Mouse (Mus musculus) intestine, embryonic 16.5 days (tissue): ENCODE results near the gene Gm21994. TPM values are rescaled to one million over a fixed set of nuclear protein-coding genes. Genes with fewer than 3 reads are reported as not detected.
"Not testable (repeated sequence)": the region's sequence is repeated elsewhere in the genome, so short reads cannot be mapped to it uniquely, and the experiment has no call there.

Source experiments
- ATAC-seq: fragments of 200-750 bp; cut with Nextera tagmentation; 2 replicates; pipeline ENCODE4 v1.8.0; 2017; ENCODE audit warnings: moderate TSS enrichment, moderate library complexity
- H3K27ac ChIP-seq: fragments of 300-500 bp; sonication (generic); 2 replicates; pipeline ENCODE4 v1.5.1; 2014; ENCODE audit warnings: mild to moderate bottlenecking, low read length
- H3K27me3 ChIP-seq: fragments of 300-500 bp; sonication (generic); replicated peaks from 2 replicates; pipeline ENCODE4 v1.6.1; 2014; ENCODE audit warnings: low read length, control low read depth, mixed read lengths; ENCODE audit not compliant: control insufficient read depth, insufficient read depth
- H3K36me3 ChIP-seq: fragments of 300-500 bp; sonication (generic); 2 replicates; pipeline ENCODE4 v1.6.1; 2014; ENCODE audit warnings: low read length, control low read depth; ENCODE audit not compliant: control insufficient read depth, insufficient read depth
- H3K4me1 ChIP-seq: fragments of 300-500 bp; sonication (generic); 2 replicates; pipeline ENCODE4 v1.6.1; 2014; ENCODE audit warnings: low read length, control low read depth, mixed read lengths; ENCODE audit not compliant: control insufficient read depth, insufficient read depth
- H3K4me2 ChIP-seq: fragments of 300-500 bp; sonication (generic); 2 replicates; pipeline ENCODE4 v1.6.1; 2014; ENCODE audit warnings: low read depth, low read length, control low read depth
- H3K4me3 ChIP-seq: fragments of 300-500 bp; sonication (generic); 2 replicates; pipeline ENCODE4 v1.5.1; 2014; ENCODE audit warnings: mild to moderate bottlenecking, low read length
- H3K9ac ChIP-seq: fragments of 300-500 bp; sonication (generic); 2 replicates; pipeline ENCODE4 v1.6.1; 2014; ENCODE audit warnings: low read depth, low read length
- H3K9me3 ChIP-seq: fragments of 300-500 bp; sonication (generic); 2 replicates; pipeline ENCODE4 v1.6.1; 2016; ENCODE audit warnings: low read length, control low read depth; ENCODE audit not compliant: control insufficient read depth
- WGBS: fragments of 180-500 bp; shearing (Covaris S2); extraction: QIAGEN DNeasy Blood & Tissue Kit; methylation state at CpG from one replicate; pipeline ENCODE4 v1.1.7; 2014; 5-methylcytosine and 5-hydroxymethylcytosine counted together
- polyA plus RNA-seq: library from polyadenylated mRNA; unstranded; fragments of >200 nt; fragmentation: Nextera tagmentation; extraction: Ambion mirVana; gene quantifications from 2 replicates; pipeline ENCODE4 v1.2.1, GENCODE M21; 2015

Gm21994 gene
- 3.0 and 3.4 TPM in 2 replicates for polyA plus RNA-seq

DNA sequence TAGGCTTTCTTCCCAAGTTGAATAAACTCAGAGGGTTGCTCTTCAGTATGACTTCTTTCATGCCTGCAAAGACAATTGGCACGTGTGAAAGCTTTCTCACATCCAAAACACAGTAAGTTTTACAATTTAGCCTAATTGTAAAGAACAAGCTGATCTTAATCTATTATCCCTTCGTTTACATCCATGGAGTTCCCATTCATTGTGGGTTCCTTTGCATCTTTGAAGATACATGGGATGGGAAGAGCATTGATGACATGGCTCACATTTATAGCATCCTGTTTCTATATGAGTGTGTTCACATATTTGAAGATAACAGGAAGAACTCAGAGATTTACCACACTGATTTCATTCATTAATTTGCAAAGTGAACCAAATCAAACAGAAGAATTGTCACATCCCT is at the start of gene Gm21994:
Gene Gm21994, minus strand, starts transcription at position 101 of the 400 bp plus-strand sequence.
- H3K4me3 ChIP-seq, ATAC-seq, H3K4me1 ChIP-seq, H3K27me3 ChIP-seq, H3K4me2 ChIP-seq, H3K9me3 ChIP-seq, H3K9ac ChIP-seq, H3K36me3 ChIP-seq, H3K27ac ChIP-seq: not testable (repeated sequence)
- WGBS = 61% methylated on average over 2 of the region's 2 CpGs

DNA sequence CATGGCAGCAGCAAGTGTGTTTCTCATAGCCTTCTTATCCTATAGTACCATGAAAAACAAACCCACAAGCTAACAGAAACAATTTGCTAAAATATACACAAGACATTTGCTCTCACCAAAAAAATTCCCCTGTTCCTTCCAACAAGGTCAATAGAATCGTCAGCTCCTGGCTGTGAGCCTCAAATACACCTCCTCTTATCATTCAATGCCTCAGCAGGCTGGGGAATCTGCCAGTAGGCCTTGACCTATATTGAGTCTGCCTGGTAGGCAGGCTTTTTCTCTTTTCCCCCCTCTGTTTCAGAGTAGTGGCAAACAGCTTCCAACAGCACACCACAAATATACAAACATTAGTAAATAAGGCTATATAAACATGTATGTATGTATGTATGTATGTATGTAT is 43.7 kb upstream of the Gm21994 start:
- no peaks in the 10 kb centered on the region for H3K9me3 ChIP-seq
- no peaks in the 10 kb centered on the region for H3K4me1 ChIP-seq
- H3K4me3 ChIP-seq = no peak overlapping the region
- H3K36me3 ChIP-seq = no peaks in the 10 kb centered on the region
- 28% methylated on average over 1 of the region's 1 CpGs for WGBS
- ATAC-seq = no peak
- H3K4me2 ChIP-seq = no peak overlapping the region
- H3K9ac ChIP-seq = no peak overlapping the region
- no peak overlapping the region for H3K27ac ChIP-seq
- H3K27me3 ChIP-seq = no peaks in the 10 kb centered on the region

DNA sequence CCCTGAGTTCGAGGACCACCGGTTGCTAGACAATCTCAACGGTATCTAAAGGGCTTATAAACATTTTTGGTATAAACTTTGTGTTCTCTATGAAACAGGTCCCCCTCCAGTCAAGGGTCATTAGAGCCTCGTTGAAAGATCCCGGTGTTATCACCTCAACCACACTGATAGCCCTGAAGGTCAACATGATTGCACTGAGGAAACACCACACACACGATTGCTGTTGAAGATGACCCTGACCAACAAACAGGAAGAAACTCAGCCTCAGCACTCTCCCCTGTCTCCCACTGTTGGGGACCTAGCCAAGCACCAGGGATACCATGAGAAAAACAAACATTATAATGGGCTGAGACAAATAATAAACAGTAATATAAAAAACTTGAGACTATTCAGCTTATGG is 38.3 kb upstream of the Gm21994 start:
- Histone ChIP-seq H3K9ac (no peak overlapping the region), H3K27ac (no peak overlapping the region), H3K4me3 (no peak overlapping the region), H3K4me1 (no peaks in the 10 kb centered on the region), H3K36me3 (no peaks in the 10 kb centered on the region), H3K9me3 (no peaks in the 10 kb centered on the region), H3K4me2 (no peak overlapping the region), H3K27me3 (no peaks in the 10 kb centered on the region)
- 80% methylated on average over 6 of the region's 6 CpGs for WGBS
- ATAC-seq = no peak

DNA sequence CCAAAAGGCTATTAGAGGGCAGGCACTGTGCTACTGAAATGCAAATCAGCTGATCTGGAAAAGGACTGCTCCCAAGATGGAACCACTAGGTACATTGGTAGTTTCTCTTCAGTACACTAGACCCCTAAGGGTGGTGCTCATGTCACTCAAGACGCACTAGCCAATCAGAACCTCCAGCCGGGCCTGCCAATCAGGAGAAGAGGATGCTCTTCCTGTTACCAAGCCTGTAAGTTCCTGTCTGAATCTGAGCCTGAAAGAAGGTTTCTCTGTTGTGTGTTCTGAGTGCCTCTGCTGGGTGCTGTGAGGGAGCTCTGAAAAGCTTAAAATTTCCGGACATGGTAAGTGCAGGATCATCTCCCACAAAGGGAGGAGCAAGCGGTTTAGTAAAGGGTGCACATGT is 1.9 kb upstream of the Gm21994 start, which contains the start of gene Gm14124:
Gene Gm14124, plus strand, starts transcription at position 227 of the 400 bp plus-strand sequence.
- not testable (repeated sequence) for H3K4me3 ChIP-seq, ATAC-seq, H3K4me2 ChIP-seq, H3K27ac ChIP-seq, H3K9ac ChIP-seq, H3K36me3 ChIP-seq, H3K27me3 ChIP-seq, H3K4me1 ChIP-seq, H3K9me3 ChIP-seq
- WGBS = 77% methylated on average over 4 of the region's 4 CpGs

DNA sequence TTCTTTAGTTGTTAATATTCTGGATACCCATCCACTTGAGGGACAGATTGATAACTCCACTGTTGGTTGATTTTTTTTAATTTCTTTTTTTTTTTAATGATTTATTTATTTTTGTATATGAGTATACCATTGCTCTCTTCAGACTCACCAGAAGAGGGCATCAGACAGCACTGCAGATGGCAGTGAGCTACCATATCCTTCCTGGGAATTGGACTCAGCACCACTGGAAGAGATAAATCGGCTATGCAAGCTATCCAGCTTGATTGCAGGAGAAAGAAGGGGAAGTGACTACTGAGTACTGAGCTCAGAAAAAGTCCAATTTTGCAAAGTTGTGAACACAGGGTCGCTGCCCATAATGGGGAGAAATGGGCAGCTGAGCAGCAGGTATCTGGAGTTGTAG is 1.5 kb upstream of the Gm21994 start:
- not testable (repeated sequence) for H3K9me3 ChIP-seq, ATAC-seq, H3K4me3 ChIP-seq, H3K36me3 ChIP-seq, H3K4me2 ChIP-seq, H3K27ac ChIP-seq, H3K9ac ChIP-seq, H3K4me1 ChIP-seq, H3K27me3 ChIP-seq
- WGBS = 64% methylated on average over 2 of the region's 2 CpGs

DNA sequence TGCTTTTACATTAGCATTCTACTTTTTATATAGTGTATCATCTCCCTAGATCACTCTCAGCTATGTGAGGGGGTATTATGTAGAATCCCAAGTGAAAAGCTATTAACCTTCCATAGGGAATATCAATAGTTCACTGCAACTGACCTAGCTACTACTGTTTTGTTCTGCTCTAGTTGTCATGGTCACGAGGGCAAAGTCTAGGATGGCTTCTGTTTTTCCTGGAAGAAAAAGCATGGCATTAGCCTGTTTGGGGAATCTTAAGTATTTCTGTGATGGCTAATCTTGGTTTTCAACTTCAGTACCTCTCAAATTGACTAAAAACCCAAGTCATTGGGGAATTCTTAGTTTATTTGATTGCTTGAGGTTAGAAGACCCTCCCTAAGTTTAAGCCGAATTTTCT is 12.2 kb downstream of the Gm21994 start:
- no peaks in the 10 kb centered on the region for H3K27me3 ChIP-seq
- no peak overlapping the region for H3K4me2 ChIP-seq
- peaks cover 2% of the 10 kb centered on the region; the same call in 1 of the 2 replicates for H3K9me3 ChIP-seq
- H3K4me3 ChIP-seq = no peak overlapping the region
- no peak overlapping the region for H3K27ac ChIP-seq
- H3K4me1 ChIP-seq = no peaks in the 10 kb centered on the region
- no peak for ATAC-seq
- H3K36me3 ChIP-seq = peaks cover 1% of the 10 kb centered on the region; the same call in 1 of the 2 replicates
- WGBS = 88% methylated on average over 2 of the region's 2 CpGs
- H3K9ac ChIP-seq = no peak overlapping the region

DNA sequence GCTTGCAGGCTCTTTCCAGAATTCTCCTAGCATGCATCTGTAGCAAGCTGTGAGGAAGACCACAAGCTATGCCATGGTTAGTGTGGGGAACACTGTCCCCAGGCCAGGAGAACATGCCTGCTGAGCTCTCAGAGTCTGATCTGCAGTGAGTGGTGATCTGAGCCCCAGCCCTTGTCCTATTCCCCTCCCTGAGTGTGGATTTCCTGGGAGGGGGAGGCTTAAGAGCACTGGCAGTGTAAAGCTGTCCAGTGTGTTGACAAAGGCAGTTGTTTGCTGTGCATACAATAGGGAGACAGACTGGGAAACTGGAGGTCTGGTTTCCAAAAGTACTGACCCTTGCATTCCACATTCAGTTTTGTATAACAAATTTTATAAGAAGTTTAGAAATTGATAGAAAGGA is 32.1 kb downstream of the Gm21994 start:
- H3K36me3 ChIP-seq, H3K4me3 ChIP-seq, H3K9ac ChIP-seq, H3K9me3 ChIP-seq, H3K4me2 ChIP-seq, H3K4me1 ChIP-seq, H3K27me3 ChIP-seq, H3K27ac ChIP-seq: not testable (repeated sequence)
- peak; percentile 29; the same call in 1 of the 2 replicates for ATAC-seq

DNA sequence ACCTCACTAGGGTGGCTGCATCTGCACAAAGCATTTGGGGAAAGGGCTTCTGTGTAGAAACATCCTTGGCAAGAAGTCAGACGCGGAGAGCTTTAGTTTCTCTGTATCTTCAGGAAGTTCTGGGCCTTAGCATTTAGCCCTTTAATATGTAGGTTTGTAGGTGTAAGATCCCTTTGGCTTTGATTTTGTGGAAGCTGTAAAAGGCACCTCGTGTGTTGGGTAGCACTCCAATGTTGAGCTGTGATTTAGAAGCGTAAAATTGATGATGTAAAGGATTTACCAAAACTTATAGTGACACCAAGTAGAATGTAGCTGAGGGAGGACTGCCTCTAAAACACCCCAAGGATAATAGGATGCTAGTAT is 37.0 kb downstream of the Gm21994 start:
- H3K27ac ChIP-seq, H3K9me3 ChIP-seq, ATAC-seq, H3K4me1 ChIP-seq, H3K27me3 ChIP-seq, H3K36me3 ChIP-seq: not testable (repeated sequence)
- H3K9ac ChIP-seq = peak overlapping the region; percentile 56
- 1% methylated on average over 3 of the region's 4 CpGs for WGBS
- H3K4me3 ChIP-seq = peak overlapping the region; percentile 48
- peak overlapping the region; percentile 47; the same call in 1 of the 2 replicates for H3K4me2 ChIP-seq

DNA sequence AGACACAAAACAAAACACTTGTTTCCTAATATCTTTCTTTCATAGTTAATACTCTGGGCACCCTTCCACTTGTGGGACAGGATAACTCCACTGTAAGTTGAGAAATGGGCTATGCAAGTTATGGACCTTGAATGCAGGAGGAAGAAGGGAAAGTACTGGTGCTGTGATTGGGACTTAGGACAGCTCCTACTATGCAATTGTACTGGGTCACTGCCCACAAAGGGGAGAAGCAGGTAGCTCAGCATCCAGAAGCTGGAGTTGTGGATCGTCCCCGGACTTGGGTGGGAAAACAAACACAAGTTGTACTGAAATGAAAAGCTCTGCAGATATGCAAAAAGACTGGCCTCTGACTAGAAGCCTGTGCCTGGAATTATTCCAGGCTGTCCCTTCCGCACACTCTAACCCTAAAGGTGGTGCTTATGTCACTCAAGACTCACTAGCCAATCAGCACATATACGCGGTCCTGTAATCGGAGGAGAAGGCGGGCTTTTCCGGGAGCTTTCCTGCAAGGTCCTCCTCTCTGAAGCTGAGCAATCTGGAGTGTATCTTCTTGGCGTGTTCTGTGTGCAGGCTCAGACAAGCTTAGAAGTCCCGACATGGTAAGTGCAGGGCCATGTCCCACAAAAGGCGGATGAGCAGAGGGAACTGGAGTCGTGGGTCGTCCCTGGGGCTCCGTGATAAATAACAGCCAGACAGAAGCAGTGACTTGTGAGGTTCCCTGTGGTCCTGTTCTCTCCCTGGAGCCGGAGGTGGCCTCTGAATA is 37.6 kb downstream of the Gm21994 start, which contains the start of gene Zfp937:
Gene Zfp937, plus strand, starts transcription at position 474 of the 763 bp plus-strand sequence.
- not testable (repeated sequence) for H3K4me1 ChIP-seq, H3K27ac ChIP-seq, H3K36me3 ChIP-seq, H3K27me3 ChIP-seq, H3K9me3 ChIP-seq
- peak within 1 kb of the TSS; percentile 48 for H3K4me3 ChIP-seq
- peak within 1 kb of the TSS; percentile 49 for H3K4me2 ChIP-seq
- ATAC-seq = peak; percentile 100
- 2% methylated on average over 15 of the region's 15 CpGs for WGBS
- peak within 1 kb of the TSS; percentile 56 for H3K9ac ChIP-seq
